Mouse (Mus musculus) liver, postnatal 0 days (tissue): ENCODE data around the gene Thsd4.

Experiments
- CTCF ChIP-seq: sonication (generic); IDR thresholded peaks from 2 replicates; pipeline ENCODE4 v1.5.1; 2016; ENCODE audit warnings: antibody characterized with exemption, low read depth
- EP300 ChIP-seq: IDR thresholded peaks from 2 replicates; pipeline ENCODE4 v1.6.1; 2016; ENCODE audit warnings: antibody characterized with exemption, low read depth, mild to moderate bottlenecking

- TF ChIP-seq CTCF: no peak
- TF ChIP-seq EP300: no peak
Measured at GRCm38 (mm10) chr9:60063191-60063720, 458.6 kb downstream of the Thsd4 start.
